In the genomic region with DNA sequence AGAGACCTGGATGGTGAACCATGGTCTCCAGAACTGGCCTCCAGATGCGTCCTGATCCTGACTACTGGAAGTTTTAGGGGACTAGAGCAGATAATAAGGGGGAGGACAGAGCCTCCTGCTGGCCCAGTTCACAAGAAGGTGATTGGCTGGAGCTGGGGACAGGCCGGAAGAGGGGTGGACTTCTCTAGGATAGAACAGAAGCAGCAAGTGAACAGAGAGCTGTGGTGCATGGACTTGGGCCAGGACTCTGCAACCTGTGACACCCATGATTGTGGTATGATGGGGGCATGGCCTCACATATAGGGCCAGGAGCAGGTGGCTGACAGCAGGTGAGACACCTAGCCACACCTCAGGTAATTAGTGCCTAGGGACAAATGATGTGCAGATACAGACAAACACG, we compare ENCODE assay signal across 10 mouse cellular contexts. TPM values are rescaled to one million over a fixed set of nuclear protein-coding genes. Genes with fewer than 3 reads are reported as not detected.
DNase-seq lines count a peak whose midpoint lies in the region; ATAC-seq and TF ChIP-seq lines count a peak whose summit lies in the region.
"Had no signal": no experiment of that assay in that cellular context is flagged by ENCODE, and none has a peak within 500 bp of the region (broad histone marks: within the 10 kb centered on the region; RNA-seq: fewer than 3 reads in every experiment).

No protein-coding gene starts in this region.

- H3K9ac ChIP-seq in liver, embryonic 13.5 days, result 0 out of 2 replicates have a peak overlapping the region, but pooled peaks have one; percentile 15
- no peak overlapping the region for H3K9ac ChIP-seq in neural tube, embryonic 14.5 days (replicated peaks; ENCODE audit: low read depth, low read length)
- H3K9ac ChIP-seq in heart, embryonic 12.5 days, result no peak overlapping the region
- H3K9ac ChIP-seq: lung, embryonic 15.5 days had no signal

- 50% methylated on average over 3 of the region's 3 CpGs for WGBS in liver, embryonic 13.5 days (ENCODE audit: insufficient replicate concordance)
- 45% methylated on average over 3 of the region's 3 CpGs for WGBS in neural tube, embryonic 14.5 days
- WGBS in heart, embryonic 12.5 days, result 53% methylated on average over 3 of the region's 3 CpGs

- H3K27me3 ChIP-seq in G1E (ENCODE audit: insufficient read depth, low read length), result no peaks in the 10 kb centered on the region
- H3K27me3 ChIP-seq in liver, embryonic 13.5 days, result no peaks in the 10 kb centered on the region
- no peaks in the 10 kb centered on the region for H3K27me3 ChIP-seq in neural tube, embryonic 14.5 days (ENCODE audit: control insufficient read depth, insufficient read depth, low read length)
- no peaks in the 10 kb centered on the region for H3K27me3 ChIP-seq in heart, embryonic 12.5 days (replicated peaks)
- H3K27me3 ChIP-seq: lung, embryonic 15.5 days had no signal

- H3K36me3 ChIP-seq in G1E (replicated peaks), result peaks cover 70% of the 10 kb centered on the region
- no peaks in the 10 kb centered on the region for H3K36me3 ChIP-seq in liver, embryonic 13.5 days
- H3K36me3 ChIP-seq in neural tube, embryonic 14.5 days (ENCODE audit: control insufficient read depth, insufficient read depth, low read length), result no peaks in the 10 kb centered on the region
- H3K36me3 ChIP-seq in heart, embryonic 12.5 days, result no peaks in the 10 kb centered on the region
- H3K36me3 ChIP-seq: lung, embryonic 15.5 days had no signal

- H3K9me3 ChIP-seq in G1E (replicated peaks), result no peaks in the 10 kb centered on the region
- no peaks in the 10 kb centered on the region for H3K9me3 ChIP-seq in liver, embryonic 13.5 days (replicated peaks)
- H3K9me3 ChIP-seq in neural tube, embryonic 14.5 days (ENCODE audit: control insufficient read depth, low read length), result no peaks in the 10 kb centered on the region
- no peaks in the 10 kb centered on the region for H3K9me3 ChIP-seq in heart, embryonic 12.5 days (replicated peaks)
- H3K9me3 ChIP-seq: lung, embryonic 15.5 days had no signal

- peak overlapping the region; percentile 35 for H3K27ac ChIP-seq in liver, embryonic 13.5 days
- peak overlapping the region; percentile 22; the same call in 1 of the 2 replicates for H3K27ac ChIP-seq in neural tube, embryonic 14.5 days (ENCODE audit: low read depth, low read length)
- H3K27ac ChIP-seq in heart, embryonic 12.5 days (ENCODE audit: poor library complexity, severe bottlenecking), result no peak overlapping the region
- H3K27ac ChIP-seq: lung, embryonic 15.5 days had no signal

- peak overlapping the region; percentile 1 for H3K4me2 ChIP-seq in liver, embryonic 13.5 days
- no peak overlapping the region for H3K4me2 ChIP-seq in neural tube, embryonic 14.5 days (ENCODE audit: low read depth, low read length)
- no peak overlapping the region for H3K4me2 ChIP-seq in heart, embryonic 12.5 days
- H3K4me2 ChIP-seq: lung, embryonic 15.5 days had no signal

- H3K4me3 ChIP-seq in G1E (ENCODE audit: low read depth, low read length), result no peak overlapping the region
- H3K4me3 ChIP-seq in liver, embryonic 13.5 days (replicated peaks), result no peak overlapping the region
- no peak overlapping the region for H3K4me3 ChIP-seq in neural tube, embryonic 14.5 days (ENCODE audit: low read depth, low read length)
- no peak overlapping the region for H3K4me3 ChIP-seq in heart, embryonic 12.5 days
- H3K4me3 ChIP-seq: lung, embryonic 15.5 days had no signal

- H3K4me1 ChIP-seq in G1E (ENCODE audit: insufficient read depth, low read depth, low read length), result peaks cover 35% of the 10 kb centered on the region
- H3K4me1 ChIP-seq in liver, embryonic 13.5 days (replicated peaks), result peaks cover 68% of the 10 kb centered on the region
- peaks cover 50% of the 10 kb centered on the region for H3K4me1 ChIP-seq in neural tube, embryonic 14.5 days (ENCODE audit: control insufficient read depth, insufficient read depth, low read length)
- H3K4me1 ChIP-seq in heart, embryonic 12.5 days (replicated peaks), result peaks cover 92% of the 10 kb centered on the region

- TF ChIP-seq CTCF in G1E (IDR thresholded peaks at IDR 0.05; ENCODE audit: low read depth, low read length), result no peak

- ATAC-seq in G1E (ENCODE audit: extremely low read depth, insufficient number of reproducible peaks, low FRiP score, poor library complexity, severe bottlenecking), result 0 out of 2 replicates have a peak, but pooled peaks have one; percentile 22
- peak; percentile 43; the same call in 1 of the 2 replicates for ATAC-seq in liver, embryonic 13.5 days (ENCODE audit: low read depth)
- ATAC-seq in neural tube, embryonic 14.5 days (ENCODE audit: low read depth), result no peak
- no peak for ATAC-seq in heart, embryonic 12.5 days (ENCODE audit: insufficient number of reproducible peaks, low FRiP score)

- DNase-seq in adrenal gland, postnatal 10 days, result peak; percentile 42
- no peak for DNase-seq in adrenal gland, postnatal 25 days
- DNase-seq in G1E (ENCODE audit: low spot score), result no peak
- no peak for DNase-seq in liver, embryonic 13.5 days
- no peak for DNase-seq in kidney, postnatal 10 days
- no peak for DNase-seq in heart, adult 18-20 months
- DNase-seq: kidney, adult 11 months had no signal

RNA-seq across cellular contexts. Expression of a gene that starts 17.0 kb away (rescaled TPM):
- 10 to 100 TPM; 35.7 to 36.3 TPM for total RNA-seq in adrenal gland, postnatal 10 days (2021)
- 42.7 and 43.0 TPM in 2 replicates for total RNA-seq in adrenal gland, postnatal 25 days (2021)
- total RNA-seq in G1E (2014; fragmentation: Nextera tagmentation) (53.7 and 59.0 TPM in 2 replicates), G1E (2017) (7.0 and 9.6 TPM in 2 replicates)
- 45.3 and 49.2 TPM in 2 replicates for polyA plus RNA-seq in G1E (2012)
- 2.0 and 2.2 TPM in 2 replicates for polyA plus RNA-seq in liver, embryonic 13.5 days (2015; fragmentation: Nextera tagmentation; extraction: Ambion mirVana)
- 10.7 and 11.7 TPM in 2 replicates for polyA plus RNA-seq in neural tube, embryonic 14.5 days (2014; fragmentation: Nextera tagmentation; extraction: Ambion mirVana)
- polyA plus RNA-seq in heart, embryonic 12.5 days (2016; fragmentation: Nextera tagmentation; extraction: Ambion mirVana), result 4.9 and 5.7 TPM in 2 replicates
- 10 to 100 TPM; 28.1 to 30.8 TPM for total RNA-seq in heart, adult 18-20 months (2021)

Comparison
In these comparisons a context has a peak if more than half of its experiments do, and no peak if none do; other contexts are left out.
1. ATAC-seq: peak in G1E (single experiment) and liver, embryonic 13.5 days (single experiment); none in neural tube, embryonic 14.5 days (single experiment) and heart, embryonic 12.5 days (single experiment).